Mouse (Mus musculus) right cerebral cortex, postnatal 25 days (tissue): ENCODE results near the gene Skor1.

Experiments used
- DNase-seq: peaks from one replicate; pipeline ENCODE4 v3.0.0; 2022

The Skor1 gene

GRCm38 (mm10) chr9:63147786-63148409 lies 863 bp downstream of the Skor1 start:
- DNase-seq = no peak

- no peak for DNase-seq
Measured at GRCm38 (mm10) chr9:63147296-63147695, 1.5 kb downstream of the Skor1 start.

- no peak for DNase-seq
Measured at GRCm38 (mm10) chr9:63146856-63147274, 1.9 kb downstream of the Skor1 start.

GRCm38 (mm10) chr9:63146126-63146855 lies 2.5 kb downstream of the Skor1 start:
- DNase-seq = peak; percentile 18

- no peak for DNase-seq
Measured at GRCm38 (mm10) chr9:63145249-63146125, 3.3 kb downstream of the Skor1 start.

GRCm38 (mm10) chr9:63144502-63145248 lies 4.1 kb downstream of the Skor1 start:
- no peak for DNase-seq

- DNase-seq = peak; percentile 11
Measured at GRCm38 (mm10) chr9:63143641-63144501, 4.9 kb downstream of the Skor1 start.

- no peak for DNase-seq
Measured at GRCm38 (mm10) chr9:63143227-63143626, 5.5 kb downstream of the Skor1 start.

- DNase-seq = no peak
Measured at GRCm38 (mm10) chr9:63142335-63143036, 6.3 kb downstream of the Skor1 start.

GRCm38 (mm10) chr9:63141641-63142334 lies 7.0 kb downstream of the Skor1 start:
- DNase-seq = no peak

- no peak for DNase-seq
Measured at GRCm38 (mm10) chr9:63140211-63140610, 8.6 kb downstream of the Skor1 start.

- no peak for DNase-seq
Measured at GRCm38 (mm10) chr9:63139661-63140060, 9.1 kb downstream of the Skor1 start.

GRCm38 (mm10) chr9:63138481-63138967 lies 10.2 kb downstream of the Skor1 start:
- DNase-seq = peak; percentile 12

GRCm38 (mm10) chr9:63137615-63137915 lies 11.2 kb downstream of the Skor1 start:
- DNase-seq = no peak

- DNase-seq = no peak
Measured at GRCm38 (mm10) chr9:63136756-63137614, 11.8 kb downstream of the Skor1 start.

GRCm38 (mm10) chr9:63136241-63136640 lies 12.5 kb downstream of the Skor1 start:
- no peak for DNase-seq

GRCm38 (mm10) chr9:63135801-63136200 lies 13.0 kb downstream of the Skor1 start:
- peak; percentile 59 for DNase-seq

- no peak for DNase-seq
Measured at GRCm38 (mm10) chr9:63135356-63135755, 13.4 kb downstream of the Skor1 start.

GRCm38 (mm10) chr9:63133659-63134058 lies 15.1 kb downstream of the Skor1 start:
- DNase-seq = no peak
